Mouse (Mus musculus) forebrain, embryonic 12.5 days (tissue): ENCODE results near the gene Sufu. TPM values are rescaled to one million over a fixed set of nuclear protein-coding genes. Genes with fewer than 3 reads are reported as not detected.

Experiments used
- ATAC-seq: fragments of 200-750 bp; cut with Nextera tagmentation; 2 replicates; pipeline ENCODE4 v1.8.0; 2017; ENCODE audit warnings: moderate TSS enrichment; ENCODE audit not compliant: low FRiP score
- H3K27ac ChIP-seq: fragments of 300-500 bp; sonication (generic); 2 replicates; pipeline ENCODE4 v1.5.1; 2016; ENCODE audit warnings: mild to moderate bottlenecking
- H3K27me3 ChIP-seq: fragments of 300-500 bp; sonication (generic); 2 replicates; pipeline ENCODE4 v1.6.1; 2016; ENCODE audit warnings: mild to moderate bottlenecking
- H3K36me3 ChIP-seq: fragments of 300-500 bp; sonication (generic); replicated peaks from 2 replicates; pipeline ENCODE4 v1.6.1; 2016; ENCODE audit warnings: mild to moderate bottlenecking
- H3K4me1 ChIP-seq: fragments of 300-500 bp; sonication (generic); 2 replicates; pipeline ENCODE4 v1.6.1; 2016
- H3K4me2 ChIP-seq: fragments of 300-500 bp; sonication (generic); 2 replicates; pipeline ENCODE4 v1.6.1; 2016; ENCODE audit warnings: mild to moderate bottlenecking, moderate library complexity
- H3K4me3 ChIP-seq: fragments of 300-500 bp; sonication (generic); replicated peaks from 2 replicates; pipeline ENCODE4 v1.5.1; 2016; ENCODE audit warnings: mild to moderate bottlenecking
- H3K9ac ChIP-seq: fragments of 300-500 bp; sonication (generic); 2 replicates; pipeline ENCODE4 v1.6.1; 2016; ENCODE audit warnings: mild to moderate bottlenecking
- H3K9me3 ChIP-seq: fragments of 300-500 bp; sonication (generic); 2 replicates; pipeline ENCODE4 v1.6.1; 2016
- WGBS: fragments of 180-500 bp; shearing (Covaris S2); methylation state at CpG from one replicate; pipeline ENCODE4 v1.1.7; 2016; 5-methylcytosine and 5-hydroxymethylcytosine counted together
- polyA plus RNA-seq: library from polyadenylated mRNA; unstranded; fragments of >200 nt; fragmentation: Nextera tagmentation; extraction: Ambion mirVana; gene quantifications from 2 replicates; pipeline ENCODE4 v1.2.1, GENCODE M21; 2016

The Sufu gene
- polyA plus RNA-seq, 1 experiment from 2014 or later = 38.7 TPM

DNA sequence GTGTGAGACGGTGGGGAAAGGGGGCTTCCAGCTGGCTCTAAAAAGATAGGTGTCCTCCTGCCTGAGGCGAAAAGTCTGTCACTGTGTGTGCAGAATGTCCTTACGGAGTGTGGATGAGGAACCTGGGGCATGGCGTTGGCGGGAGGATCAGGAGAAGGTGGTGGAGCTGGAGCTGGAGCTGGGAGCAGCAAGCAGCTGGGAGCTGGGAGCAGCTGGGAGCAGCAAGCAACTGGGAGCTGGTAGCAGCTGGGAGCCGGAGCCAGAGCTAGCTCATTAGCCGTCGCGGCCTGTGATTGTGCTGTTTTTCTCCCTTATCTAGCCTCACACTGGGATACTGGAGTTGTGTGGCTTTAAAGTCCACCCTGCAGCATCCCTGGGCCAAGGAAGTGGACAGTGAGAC is 19.6 kb downstream of the Sufu start:
- no peak overlapping the region for H3K4me3 ChIP-seq
- ATAC-seq = no peak
- peak overlapping the region; percentile 53 for H3K27ac ChIP-seq
- no peak overlapping the region for H3K4me2 ChIP-seq
- WGBS = 65% methylated on average over 9 of the region's 9 CpGs
- H3K36me3 ChIP-seq = 0 out of 2 replicates have a peak, but pooled peaks cover 3% of the 10 kb centered on the region
- no peak overlapping the region for H3K9ac ChIP-seq
- H3K9me3 ChIP-seq = no peaks in the 10 kb centered on the region
- H3K4me1 ChIP-seq = peaks cover 19% of the 10 kb centered on the region
- H3K27me3 ChIP-seq = no peaks in the 10 kb centered on the region

DNA sequence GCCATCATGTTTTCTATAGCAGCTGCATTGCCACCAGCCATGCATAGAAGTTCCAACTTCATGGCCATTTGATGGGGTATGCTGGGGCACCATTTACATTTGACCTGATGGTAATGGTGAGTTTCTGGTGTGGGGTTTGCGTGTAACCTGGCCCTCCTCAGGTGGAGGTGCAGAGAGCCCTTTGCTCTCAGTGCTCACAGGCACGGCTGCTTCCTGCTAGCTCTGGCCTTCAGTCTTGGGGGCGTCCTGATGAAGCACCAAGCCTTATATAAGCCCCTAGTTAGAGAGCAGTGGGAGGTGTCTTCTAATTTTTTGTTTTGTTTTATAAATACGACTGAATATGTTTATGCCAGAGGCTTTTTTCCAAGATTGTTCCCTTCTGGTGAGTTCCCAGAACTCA is 21.4 kb downstream of the Sufu start:
- no peak for ATAC-seq
- H3K27ac ChIP-seq = no peak overlapping the region
- no peak overlapping the region for H3K4me3 ChIP-seq
- H3K9me3 ChIP-seq = no peaks in the 10 kb centered on the region
- H3K4me2 ChIP-seq = no peak overlapping the region
- no peak overlapping the region for H3K9ac ChIP-seq
- H3K36me3 ChIP-seq = 0 out of 2 replicates have a peak, but pooled peaks cover 3% of the 10 kb centered on the region
- WGBS = 87% methylated on average over 4 of the region's 4 CpGs
- H3K27me3 ChIP-seq = no peaks in the 10 kb centered on the region
- peaks cover 36% of the 10 kb centered on the region for H3K4me1 ChIP-seq

DNA sequence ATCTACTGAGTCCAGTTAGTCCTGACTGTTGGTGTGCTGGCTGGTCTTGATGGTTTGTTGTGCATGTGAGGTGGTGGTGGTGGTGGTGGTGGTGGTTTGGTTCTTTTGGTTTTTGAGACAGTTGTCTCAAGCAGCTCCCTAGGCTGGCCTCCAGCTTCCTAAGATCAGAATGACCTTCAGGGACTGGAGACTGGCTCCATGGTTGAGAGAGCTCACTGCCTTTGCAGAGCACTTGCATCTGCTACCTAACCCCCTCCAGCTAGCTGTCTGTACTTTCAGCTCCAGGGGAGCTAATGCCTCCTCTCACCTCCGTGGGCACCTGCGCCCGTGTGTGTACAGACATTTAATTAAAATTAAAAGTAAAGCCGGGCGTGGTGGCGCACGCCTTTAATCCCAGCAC is 23.7 kb downstream of the Sufu start:
- H3K36me3 ChIP-seq = peaks cover 5% of the 10 kb centered on the region
- WGBS = 94% methylated on average over 7 of the region's 7 CpGs
- no peaks in the 10 kb centered on the region for H3K27me3 ChIP-seq
- no peak overlapping the region for H3K4me2 ChIP-seq
- ATAC-seq = no peak
- no peak overlapping the region for H3K9ac ChIP-seq
- H3K9me3 ChIP-seq = no peaks in the 10 kb centered on the region
- peaks cover 38% of the 10 kb centered on the region for H3K4me1 ChIP-seq
- no peak overlapping the region for H3K27ac ChIP-seq
- no peak overlapping the region for H3K4me3 ChIP-seq

DNA sequence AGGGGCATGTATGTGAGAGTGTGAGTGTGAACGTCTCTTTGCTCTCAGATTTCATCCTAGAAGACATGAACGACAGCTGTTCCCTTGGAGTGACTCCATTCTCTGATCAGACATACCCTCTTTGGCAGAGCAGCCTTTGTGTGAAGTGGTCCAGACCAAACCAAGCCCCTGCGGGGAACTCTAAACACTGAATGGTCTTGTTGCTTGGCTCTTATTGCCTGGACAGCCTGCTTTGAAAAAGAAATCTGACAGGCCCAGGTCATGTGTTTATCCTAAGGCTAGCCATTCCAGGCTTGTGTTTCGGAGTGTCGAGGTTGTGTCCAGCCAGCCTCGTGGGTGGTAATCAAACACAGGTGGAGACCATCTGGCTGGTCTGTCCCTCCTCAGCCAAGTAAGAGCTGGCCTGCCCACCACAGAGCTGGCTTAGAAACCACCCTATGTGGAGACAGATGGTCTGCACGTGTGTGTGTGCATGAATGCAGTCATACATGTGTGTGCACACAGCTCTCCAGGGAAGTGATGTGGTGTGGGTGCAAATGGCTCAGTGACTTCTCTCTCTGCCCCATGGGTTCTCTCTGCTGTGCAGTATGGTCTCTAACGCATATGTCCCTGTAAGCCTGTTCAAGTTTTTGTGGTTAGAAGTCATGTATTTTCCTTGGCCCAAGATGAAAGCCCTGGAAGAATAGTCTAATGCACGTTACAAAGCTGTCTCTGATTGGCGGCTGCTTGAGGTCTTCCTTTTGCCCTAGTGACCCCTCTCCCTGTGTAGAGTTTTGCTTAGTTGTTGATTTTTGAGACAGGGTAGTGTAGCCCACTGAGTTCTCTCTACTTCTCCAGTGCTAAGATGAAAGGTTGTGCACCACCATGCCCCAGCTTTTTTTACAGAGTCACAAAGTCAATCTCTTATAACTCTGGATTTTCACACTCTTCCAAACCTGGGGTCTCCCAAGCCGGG is 26.0 kb downstream of the Sufu start:
- peak; percentile 77 for ATAC-seq
- Histone ChIP-seq H3K4me1 (peaks cover 34% of the 10 kb centered on the region), H3K4me2 (no peak overlapping the region), H3K9ac (no peak overlapping the region), H3K4me3 (no peak overlapping the region), H3K36me3 (peaks cover 13% of the 10 kb centered on the region), H3K27me3 (no peaks in the 10 kb centered on the region), H3K9me3 (no peaks in the 10 kb centered on the region), H3K27ac (peak overlapping the region; percentile 60)
- 44% methylated on average over 11 of the region's 11 CpGs for WGBS

DNA sequence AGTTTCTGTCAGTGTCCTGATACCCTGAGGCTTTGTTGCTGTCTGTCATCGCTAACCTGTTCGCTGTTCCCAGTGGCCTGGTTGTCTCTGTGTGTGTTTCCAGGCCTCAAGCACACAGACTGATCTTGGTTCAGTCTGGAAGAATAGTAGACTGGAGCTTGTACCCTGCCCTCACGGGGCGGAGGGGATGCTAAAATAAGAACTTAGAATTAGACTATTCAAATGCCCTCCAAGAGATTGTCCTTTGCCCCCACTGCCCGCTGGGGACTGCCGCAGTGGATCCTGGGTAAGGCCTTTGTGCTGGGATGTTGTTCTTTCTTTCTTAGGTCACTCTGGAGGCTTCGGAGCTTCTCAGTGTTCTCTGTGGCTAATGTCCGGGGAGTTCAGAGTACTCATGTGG is 28.6 kb downstream of the Sufu start:
- 83% methylated on average over 8 of the region's 8 CpGs for WGBS
- Histone ChIP-seq H3K27ac (no peak overlapping the region), H3K36me3 (peaks cover 23% of the 10 kb centered on the region), H3K4me1 (peaks cover 26% of the 10 kb centered on the region), H3K27me3 (no peaks in the 10 kb centered on the region), H3K9me3 (no peaks in the 10 kb centered on the region), H3K4me3 (no peak overlapping the region), H3K4me2 (no peak overlapping the region), H3K9ac (no peak overlapping the region)
- ATAC-seq = no peak

DNA sequence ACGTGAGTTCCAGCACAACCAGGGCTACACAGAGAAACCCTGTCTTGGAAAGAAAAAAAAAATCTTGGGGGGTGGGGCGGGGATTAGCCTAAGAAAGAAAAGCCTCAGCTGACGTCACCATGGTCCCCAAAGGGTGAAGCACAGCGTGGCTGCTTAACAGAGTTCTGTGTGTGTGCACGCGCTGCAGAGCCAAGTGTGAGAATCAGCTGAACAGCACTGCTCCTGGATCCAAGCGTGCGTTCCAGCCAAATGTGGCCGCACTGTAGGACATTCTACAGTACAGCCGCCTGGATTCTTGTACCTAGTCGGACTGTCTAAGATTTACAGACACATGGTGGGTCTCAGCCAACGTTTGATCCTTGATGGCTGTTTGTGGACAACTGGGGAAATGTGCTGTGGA is 29.8 kb downstream of the Sufu start:
- no peak for ATAC-seq
- H3K4me2 ChIP-seq = no peak overlapping the region
- peaks cover 21% of the 10 kb centered on the region for H3K4me1 ChIP-seq
- no peak overlapping the region for H3K4me3 ChIP-seq
- WGBS = 60% methylated on average over 12 of the region's 12 CpGs
- H3K27me3 ChIP-seq = no peaks in the 10 kb centered on the region
- peaks cover 23% of the 10 kb centered on the region for H3K36me3 ChIP-seq
- no peaks in the 10 kb centered on the region for H3K9me3 ChIP-seq
- peak overlapping the region; percentile 8; the same call in 1 of the 2 replicates for H3K9ac ChIP-seq
- 0 out of 2 replicates have a peak overlapping the region, but pooled peaks have one; percentile 3 for H3K27ac ChIP-seq

DNA sequence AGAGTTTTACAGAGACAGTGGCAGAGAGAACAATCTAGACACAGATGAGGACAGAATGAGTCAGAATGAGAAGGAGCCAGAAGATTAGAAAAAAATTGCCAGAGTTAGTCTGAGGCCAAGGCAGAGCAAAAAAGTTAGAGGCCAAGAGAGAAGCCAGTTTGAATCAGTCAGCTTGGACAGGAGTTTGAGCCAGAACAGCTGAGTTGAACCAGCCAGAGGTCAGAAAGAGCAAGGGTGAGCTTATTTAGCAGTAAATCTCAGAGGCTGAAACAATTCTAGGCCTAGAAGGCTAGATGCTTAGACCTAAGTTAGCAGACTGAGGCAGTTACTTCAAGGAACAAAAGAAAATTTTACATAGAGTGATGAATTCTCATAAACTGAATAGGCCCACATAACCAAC is 32.6 kb downstream of the Sufu start:
- ATAC-seq = no peak

DNA sequence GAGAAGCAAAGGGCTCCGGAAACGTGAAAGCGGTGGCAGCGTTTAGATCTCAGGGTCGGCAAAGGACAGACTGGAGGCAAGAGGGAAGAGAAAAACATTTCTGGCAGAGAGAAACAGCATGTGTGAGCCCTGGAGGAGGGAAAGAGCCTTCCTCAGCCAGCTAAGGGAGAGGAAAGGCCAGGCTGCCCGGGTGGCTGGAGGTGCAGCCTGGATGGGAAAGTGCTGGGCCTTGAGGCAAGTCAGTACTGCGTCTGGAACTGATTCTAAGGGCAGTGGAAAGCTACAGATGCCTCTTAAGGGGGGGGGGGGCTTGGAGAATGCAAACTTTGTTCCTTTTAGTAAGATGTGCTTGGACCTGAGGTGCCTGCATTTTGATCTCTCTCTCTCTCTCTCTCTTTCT is 37.0 kb downstream of the Sufu start:
- Histone ChIP-seq H3K27me3 (no peaks in the 10 kb centered on the region), H3K9me3 (no peaks in the 10 kb centered on the region), H3K36me3 (peaks cover under 1% of the 10 kb centered on the region; the same call in 1 of the 2 replicates), H3K9ac (no peak overlapping the region), H3K4me3 (no peak overlapping the region), H3K4me2 (no peak overlapping the region), H3K4me1 (peaks cover 25% of the 10 kb centered on the region), H3K27ac (0 out of 2 replicates have a peak overlapping the region, but pooled peaks have one; percentile 51)
- no peak for ATAC-seq
- 60% methylated on average over 7 of the region's 7 CpGs for WGBS

More for the DNA sequence above, 32.6 kb downstream of the Sufu start:
- H3K4me3 ChIP-seq = no peak overlapping the region
- H3K4me1 ChIP-seq = peaks cover 11% of the 10 kb centered on the region
- H3K27ac ChIP-seq = no peak overlapping the region
- H3K9me3 ChIP-seq = no peaks in the 10 kb centered on the region
- H3K4me2 ChIP-seq = no peak overlapping the region
- H3K36me3 ChIP-seq = peaks cover 23% of the 10 kb centered on the region
- no peaks in the 10 kb centered on the region for H3K27me3 ChIP-seq
- H3K9ac ChIP-seq = no peak overlapping the region

DNA sequence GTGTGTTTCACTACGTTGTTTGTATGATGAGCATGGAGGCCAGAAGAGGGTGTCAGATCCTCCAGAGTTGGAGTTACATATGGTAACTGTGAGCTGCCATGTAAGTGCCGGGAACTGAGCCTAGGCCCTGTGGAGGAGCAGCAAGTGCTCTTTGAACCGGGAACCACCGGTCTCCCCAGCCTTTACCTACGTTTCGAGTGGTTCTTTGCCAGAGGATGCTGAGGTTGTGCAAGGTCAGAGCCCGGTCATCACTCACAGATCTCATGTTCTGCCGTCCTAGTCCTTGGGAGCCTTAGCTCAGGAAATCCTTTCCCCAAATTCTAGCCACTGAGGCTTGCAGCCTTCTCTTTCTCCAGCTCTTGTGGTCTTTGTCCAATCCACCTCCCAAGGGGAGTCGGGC is 37.5 kb downstream of the Sufu start:
- H3K4me3 ChIP-seq = no peak overlapping the region
- 66% methylated on average over 9 of the region's 9 CpGs for WGBS
- no peaks in the 10 kb centered on the region for H3K36me3 ChIP-seq
- peak overlapping the region; percentile 51; the same call in 1 of the 2 replicates for H3K27ac ChIP-seq
- H3K27me3 ChIP-seq = no peaks in the 10 kb centered on the region
- no peak overlapping the region; the same call in 1 of the 2 replicates for H3K9ac ChIP-seq
- ATAC-seq = no peak
- peaks cover 25% of the 10 kb centered on the region for H3K4me1 ChIP-seq
- no peak overlapping the region for H3K4me2 ChIP-seq
- no peaks in the 10 kb centered on the region for H3K9me3 ChIP-seq

DNA sequence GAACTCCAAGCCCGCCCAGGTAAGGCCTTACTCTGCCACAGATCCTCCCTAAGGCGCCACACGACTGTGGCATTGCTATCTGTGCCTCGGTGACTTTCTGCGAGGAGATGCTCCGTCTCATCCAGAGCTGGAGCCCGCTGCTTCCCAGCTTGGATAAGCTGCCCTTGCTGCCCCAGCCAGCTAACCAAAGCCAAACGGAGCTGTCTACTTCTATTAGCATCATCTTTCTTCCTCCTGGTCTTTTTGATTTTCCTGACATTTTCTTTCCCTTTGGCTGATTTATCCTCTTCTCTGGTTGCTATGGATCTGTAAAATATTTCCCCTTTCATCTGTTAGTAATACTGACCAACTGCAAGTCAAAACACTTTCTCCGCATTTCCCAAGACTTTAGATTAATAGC is 37.9 kb downstream of the Sufu start:
- Histone ChIP-seq H3K9me3 (no peaks in the 10 kb centered on the region), H3K27ac (peak overlapping the region; percentile 51; the same call in 1 of the 2 replicates), H3K36me3 (no peaks in the 10 kb centered on the region), H3K4me3 (no peak overlapping the region), H3K4me2 (no peak overlapping the region), H3K9ac (no peak overlapping the region; the same call in 1 of the 2 replicates), H3K27me3 (no peaks in the 10 kb centered on the region), H3K4me1 (peaks cover 25% of the 10 kb centered on the region)
- ATAC-seq = no peak
- WGBS = 74% methylated on average over 9 of the region's 9 CpGs

DNA sequence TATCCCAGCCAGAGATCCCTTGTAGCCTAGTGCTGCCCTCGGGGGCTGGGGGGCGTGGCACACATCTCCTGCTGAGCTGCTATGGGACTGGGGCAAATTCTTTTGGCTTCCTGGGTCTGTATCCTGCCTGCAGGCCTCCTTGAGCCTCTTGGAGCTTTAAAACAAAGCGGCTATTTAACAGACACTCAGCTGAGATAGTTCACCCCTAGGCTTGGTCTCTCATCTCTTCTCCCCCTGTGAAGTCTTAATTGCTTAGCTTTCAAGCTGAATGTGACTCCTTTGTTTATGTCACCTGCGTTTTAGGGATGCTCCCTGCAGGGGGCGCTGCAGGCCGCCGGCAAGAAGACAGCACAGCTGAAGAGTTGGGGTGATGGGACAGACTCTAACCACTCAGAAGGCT is 38.8 kb downstream of the Sufu start:
- Histone ChIP-seq H3K36me3 (no peaks in the 10 kb centered on the region), H3K27me3 (no peaks in the 10 kb centered on the region), H3K4me3 (no peak overlapping the region), H3K9ac (no peak overlapping the region), H3K9me3 (no peaks in the 10 kb centered on the region), H3K4me2 (no peak overlapping the region), H3K4me1 (peaks cover 25% of the 10 kb centered on the region), H3K27ac (peak overlapping the region; percentile 54)
- no peak for ATAC-seq
- 6% methylated on average over 7 of the region's 7 CpGs for WGBS

DNA sequence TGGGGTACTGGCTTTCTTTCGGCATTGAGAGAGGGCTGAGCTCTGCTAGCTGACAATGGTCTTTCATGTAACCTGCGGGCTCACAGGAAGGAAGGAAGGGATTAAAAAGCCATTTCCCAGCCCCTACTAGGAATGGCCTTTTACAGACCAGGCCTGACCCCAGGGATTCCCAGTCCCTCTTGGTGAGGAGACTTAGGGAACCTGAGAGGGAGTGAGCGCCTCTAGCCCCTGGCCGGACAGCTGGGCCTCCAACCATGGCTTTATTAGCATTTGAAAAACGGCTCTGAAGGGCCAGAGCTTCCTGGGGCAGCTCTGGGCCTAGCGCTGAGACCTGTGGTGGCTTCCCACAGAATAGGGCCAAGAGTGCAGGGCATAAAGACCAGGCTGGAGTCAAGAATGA is 46.8 kb downstream of the Sufu start:
- H3K4me1 ChIP-seq = peaks cover 43% of the 10 kb centered on the region
- no peaks in the 10 kb centered on the region for H3K27me3 ChIP-seq
- no peak overlapping the region for H3K9ac ChIP-seq
- WGBS = 3% methylated on average over 6 of the region's 6 CpGs
- H3K4me3 ChIP-seq = no peak overlapping the region
- no peaks in the 10 kb centered on the region for H3K9me3 ChIP-seq
- H3K27ac ChIP-seq = peak overlapping the region; percentile 61
- no peaks in the 10 kb centered on the region for H3K36me3 ChIP-seq
- ATAC-seq = no peak
- H3K4me2 ChIP-seq = no peak overlapping the region

DNA sequence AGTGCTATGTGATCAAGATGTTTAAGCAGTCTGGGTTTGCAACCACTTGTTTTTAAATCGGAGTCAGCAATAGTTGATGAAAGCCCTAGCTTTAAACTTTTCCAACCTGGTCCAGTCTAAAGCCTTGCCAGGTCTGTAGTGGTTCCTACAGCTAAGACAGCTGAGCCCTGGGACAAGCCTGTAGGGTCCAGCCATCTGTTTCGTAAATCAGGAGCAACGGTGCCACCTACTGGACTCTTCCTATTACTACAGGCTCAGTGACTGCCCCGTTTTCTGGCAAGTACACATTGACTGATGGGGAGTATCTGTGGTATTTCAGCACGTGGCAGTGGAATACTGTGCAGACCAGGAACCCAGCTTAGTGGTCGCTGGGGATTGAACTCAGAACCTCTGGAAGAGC is 47.5 kb downstream of the Sufu start:
- Histone ChIP-seq H3K27me3 (no peaks in the 10 kb centered on the region), H3K4me1 (peaks cover 43% of the 10 kb centered on the region), H3K27ac (peak overlapping the region; percentile 61), H3K9ac (no peak overlapping the region), H3K36me3 (no peaks in the 10 kb centered on the region), H3K9me3 (no peaks in the 10 kb centered on the region), H3K4me3 (no peak overlapping the region), H3K4me2 (no peak overlapping the region)
- WGBS = 5% methylated on average over 6 of the region's 6 CpGs
- peak; percentile 69 for ATAC-seq
